Comparison of ENCODE assay signal across 8 mouse cellular contexts in the genomic region with DNA sequence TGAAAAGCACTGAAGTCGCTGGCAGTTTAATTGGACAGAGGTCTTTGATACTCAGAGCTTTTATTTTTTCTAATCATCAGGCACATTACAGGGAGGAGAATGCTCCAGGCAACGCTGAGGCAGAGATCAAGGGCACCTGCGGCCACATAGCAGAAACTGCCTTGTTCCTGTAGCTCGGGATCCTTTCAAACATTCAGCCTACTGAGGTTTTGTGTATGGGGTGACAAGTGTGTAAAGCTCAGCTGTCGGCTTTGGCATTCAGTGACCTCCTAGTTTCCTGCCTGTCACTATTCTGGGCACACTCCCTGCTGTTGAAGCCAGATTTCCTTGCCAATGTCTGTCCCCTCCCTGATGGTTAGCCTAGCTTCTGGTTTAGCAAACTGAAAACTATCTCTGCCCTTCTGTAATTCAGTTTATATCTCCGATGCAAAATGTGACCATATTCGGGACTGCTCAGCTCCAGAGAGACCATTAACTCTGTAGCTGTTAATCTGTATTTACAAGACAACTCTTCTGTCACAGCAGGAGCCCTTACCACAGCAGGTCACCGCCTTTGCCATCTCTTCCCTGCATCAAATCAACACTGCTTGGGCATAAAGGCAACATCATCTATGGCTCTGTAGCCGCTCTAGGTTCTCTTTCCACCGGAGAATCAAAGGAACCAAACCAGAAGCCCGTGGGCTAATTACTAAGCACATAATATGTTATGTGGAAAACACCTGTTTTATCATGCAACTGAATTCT.
DNase-seq lines count a peak whose midpoint lies in the region; ATAC-seq and TF ChIP-seq lines count a peak whose summit lies in the region.

No protein-coding gene starts in this region.

- 21% methylated on average over 11 of the region's 11 CpGs for WGBS in heart, postnatal 0 days
- 9% methylated on average over 11 of the region's 11 CpGs for WGBS in hindbrain, embryonic 10.5 days
- WGBS in neural tube, embryonic 12.5 days, result 7% methylated on average over 11 of the region's 11 CpGs
- 24% methylated on average over 11 of the region's 11 CpGs for WGBS in intestine, embryonic 15.5 days

- DNase-seq in heart, postnatal 0 days (ENCODE audit: low spot score), result no peak
- DNase-seq in heart, adult 11 months, result no peak
- peak; percentile 91 for DNase-seq in cerebellum, adult 9-11 months
- DNase-seq in hindbrain, embryonic 10.5 days (ENCODE audit: low spot score), result peak; percentile 17
- DNase-seq in kidney, postnatal 14 days, result no peak
- no peak for DNase-seq in urinary bladder, postnatal 25 days (ENCODE audit: low spot score)

- no peaks in the 10 kb centered on the region for H3K4me1 ChIP-seq in heart, postnatal 0 days (ENCODE audit: control insufficient read depth, insufficient read depth)
- peaks cover 9% of the 10 kb centered on the region; the same call in 1 of the 2 replicates for H3K4me1 ChIP-seq in hindbrain, embryonic 10.5 days (replicated peaks)
- no peaks in the 10 kb centered on the region for H3K4me1 ChIP-seq in neural tube, embryonic 12.5 days
- H3K4me1 ChIP-seq in intestine, embryonic 15.5 days (replicated peaks), result no peaks in the 10 kb centered on the region

- no peak for ATAC-seq in heart, postnatal 0 days (ENCODE audit: insufficient read depth, low read depth)
- peak; percentile 78 for ATAC-seq in neural tube, embryonic 12.5 days (ENCODE audit: low FRiP score, low read depth)
- ATAC-seq in intestine, embryonic 15.5 days, result no peak

- H3K4me3 ChIP-seq in heart, postnatal 0 days (ENCODE audit: low read depth, low read length), result no peak overlapping the region
- no peak overlapping the region for H3K4me3 ChIP-seq in hindbrain, embryonic 10.5 days
- no peak overlapping the region for H3K4me3 ChIP-seq in neural tube, embryonic 12.5 days
- H3K4me3 ChIP-seq in intestine, embryonic 15.5 days (replicated peaks), result no peak overlapping the region

- TF ChIP-seq CTCF in heart, postnatal 0 days (IDR thresholded peaks at IDR 0.05; ENCODE audit: low read depth), result no peak

- H3K27me3 ChIP-seq in heart, postnatal 0 days (ENCODE audit: control insufficient read depth, insufficient read depth, low read length), result no peaks in the 10 kb centered on the region
- no peaks in the 10 kb centered on the region for H3K27me3 ChIP-seq in hindbrain, embryonic 10.5 days (ENCODE audit: insufficient read depth, poor library complexity, severe bottlenecking)
- no peaks in the 10 kb centered on the region for H3K27me3 ChIP-seq in neural tube, embryonic 12.5 days (replicated peaks)
- no peaks in the 10 kb centered on the region for H3K27me3 ChIP-seq in intestine, embryonic 15.5 days (replicated peaks)

- 0 out of 2 replicates have a peak overlapping the region, but pooled peaks have one; percentile 3 for H3K4me2 ChIP-seq in heart, postnatal 0 days (ENCODE audit: low read depth, low read length)
- peak overlapping the region; percentile 30 for H3K4me2 ChIP-seq in neural tube, embryonic 12.5 days (replicated peaks)
- H3K4me2 ChIP-seq in intestine, embryonic 15.5 days (replicated peaks), result no peak overlapping the region

- no peaks in the 10 kb centered on the region for H3K9me3 ChIP-seq in heart, postnatal 0 days (replicated peaks; ENCODE audit: control insufficient read depth, low read length)
- no peaks in the 10 kb centered on the region for H3K9me3 ChIP-seq in hindbrain, embryonic 10.5 days
- no peaks in the 10 kb centered on the region for H3K9me3 ChIP-seq in neural tube, embryonic 12.5 days
- H3K9me3 ChIP-seq in intestine, embryonic 15.5 days, result no peaks in the 10 kb centered on the region

- TF ChIP-seq EP300 in heart, postnatal 0 days (IDR thresholded peaks at IDR 0.05; ENCODE audit: low read depth), result no peak

- no peaks in the 10 kb centered on the region for H3K36me3 ChIP-seq in heart, postnatal 0 days (replicated peaks; ENCODE audit: control insufficient read depth, insufficient read depth, low read length)
- H3K36me3 ChIP-seq in hindbrain, embryonic 10.5 days, result no peaks in the 10 kb centered on the region
- no peaks in the 10 kb centered on the region for H3K36me3 ChIP-seq in neural tube, embryonic 12.5 days
- H3K36me3 ChIP-seq in intestine, embryonic 15.5 days, result no peaks in the 10 kb centered on the region

- no peak overlapping the region for H3K9ac ChIP-seq in heart, postnatal 0 days (replicated peaks; ENCODE audit: low read depth, low read length)
- no peak overlapping the region for H3K9ac ChIP-seq in neural tube, embryonic 12.5 days
- H3K9ac ChIP-seq in intestine, embryonic 15.5 days, result no peak overlapping the region

- no peak overlapping the region for H3K27ac ChIP-seq in heart, postnatal 0 days (ENCODE audit: low read depth)
- H3K27ac ChIP-seq in hindbrain, embryonic 10.5 days, result peak overlapping the region; percentile 45; the same call in 1 of the 2 replicates
- H3K27ac ChIP-seq in neural tube, embryonic 12.5 days, result no peak overlapping the region
- no peak overlapping the region for H3K27ac ChIP-seq in intestine, embryonic 15.5 days

Comparison
In these comparisons a context has a peak if more than half of its experiments do, and no peak if none do; other contexts are left out.
1. DNase-seq: peak in cerebellum, adult 9-11 months (single experiment) and hindbrain, embryonic 10.5 days (single experiment); none in heart, postnatal 0 days (single experiment), heart, adult 11 months (single experiment), kidney, postnatal 14 days (single experiment) and urinary bladder, postnatal 25 days (single experiment).